Mouse (Mus musculus) adrenal gland, adult 10 weeks (tissue): ENCODE results near the gene Sult1d1. TPM values are rescaled to one million over a fixed set of nuclear protein-coding genes. Genes with fewer than 3 reads are reported as not detected.

Experiments used
- polyA plus RNA-seq: library from polyadenylated mRNA; stranded (reverse); fragments of 350-450 nt; fragmentation: Illumina TruSeq; extraction: RNeasy Lipid Tissue Mini Kit (QIAGEN cat#74804); gene quantifications from one replicate; pipeline ENCODE4 v1.2.3, GENCODE M21; 2014; ENCODE audit warnings: low read depth, low replicate concordance

The Sult1d1 gene
- not detected for polyA plus RNA-seq

DNA sequence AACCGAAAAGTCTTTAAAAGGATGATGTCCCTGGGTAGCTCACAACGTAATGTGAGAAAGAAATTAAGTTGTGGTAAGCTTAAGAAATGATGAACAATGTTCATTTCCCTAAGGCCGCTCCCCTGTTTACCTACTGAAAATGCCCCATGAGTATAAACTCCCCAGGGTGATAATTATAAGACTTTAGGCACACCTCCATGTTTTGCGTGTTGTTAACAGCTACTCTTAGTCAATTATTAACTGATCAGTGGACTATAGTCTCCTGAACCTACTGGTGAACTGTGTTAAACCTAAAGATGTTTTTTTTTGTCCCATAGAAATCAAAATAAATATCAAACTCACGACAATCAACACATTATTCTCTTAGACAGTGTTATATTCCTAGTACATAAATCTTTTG lies at the start of gene Sult1d1:
Sult1d1 (minus strand) TSS at position 183 of the 400 bp plus-strand sequence.

GRCm38 (mm10) chr5:87591494-87591893 lies 22.7 kb upstream of the Sult1d1 start, which contains the start of gene Sult1e1:
Sult1e1 (minus strand) TSS chr5:87591594.

DNA sequence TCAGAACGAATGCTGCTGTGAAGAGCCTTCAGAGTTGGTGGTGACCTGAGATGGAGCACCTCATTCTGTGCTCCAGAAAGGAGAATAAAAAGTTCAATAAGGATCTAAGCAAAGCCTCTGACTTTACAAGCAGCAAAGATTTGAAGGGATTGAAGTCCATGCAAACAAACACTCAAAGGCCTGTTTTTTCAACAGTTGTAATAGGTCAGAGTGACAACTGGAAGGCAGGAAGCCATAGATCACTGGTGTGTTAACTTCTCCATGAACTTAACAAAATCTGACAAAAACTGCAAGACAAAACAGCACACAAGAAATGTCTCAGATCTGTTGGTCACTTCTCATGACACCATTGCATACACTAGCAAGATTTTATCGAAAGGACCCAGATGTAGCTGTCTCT lies 30.7 kb downstream of the Sult1d1 start, which contains the start of gene Sult1b1:
Sult1b1 (minus strand) TSS at position 85 of the 400 bp plus-strand sequence.

Other genes with a start within 250 kb of the Sult1d1 start
- gene Ugt2a3, start 231.8 kb downstream of the Sult1d1 start, polyA plus RNA-seq = not detected
- gene Ugt2b38, start 144.8 kb downstream of the Sult1d1 start, polyA plus RNA-seq = not detected
- gene Ugt2a2, start 86.8 kb downstream of the Sult1d1 start, polyA plus RNA-seq = not detected
- not detected for gene Gm43638, start 82.2 kb downstream of the Sult1d1 start, polyA plus RNA-seq
- gene Ugt2a1, start 78.2 kb downstream of the Sult1d1 start, polyA plus RNA-seq = not detected
- not detected for gene Sult1b1, start 30.8 kb downstream of the Sult1d1 start, polyA plus RNA-seq
- gene Sult1e1, start 22.6 kb upstream of the Sult1d1 start, polyA plus RNA-seq = 0.82 TPM
- not detected for gene Csn1s1, start 97.2 kb upstream of the Sult1d1 start, polyA plus RNA-seq
- not detected for gene Csn2, start 130.6 kb upstream of the Sult1d1 start, polyA plus RNA-seq
- gene Csn1s2a, start 205.5 kb upstream of the Sult1d1 start, polyA plus RNA-seq = not detected
- not detected for gene Csn1s2b, start 239.1 kb upstream of the Sult1d1 start, polyA plus RNA-seq